Mouse (Mus musculus) embryo, embryonic 10.5 days (tissue): ENCODE data around the gene 1700023F06Rik.

ENCODE experiments used
- DNase-seq: peaks from one replicate; pipeline ENCODE4 v3.0.0-alpha.2; 2015; ENCODE audit warnings: low spot score

1700023F06Rik gene

GRCm38 (mm10) chr11:103161449-103161848 lies 46.9 kb downstream of the 1700023F06Rik start:
- no peak for DNase-seq

- DNase-seq, result no peak
Observed at GRCm38 (mm10) chr11:103160738-103161137, 47.6 kb downstream of the 1700023F06Rik start.

GRCm38 (mm10) chr11:103158621-103159478 lies 49.5 kb downstream of the 1700023F06Rik start:
- DNase-seq, result peak; percentile 94

GRCm38 (mm10) chr11:103149771-103150170 lies 58.6 kb downstream of the 1700023F06Rik start:
- DNase-seq, result no peak
